Mouse (Mus musculus) ES-Bruce4 (cell line): ENCODE measurements around the gene Neurl3.

ENCODE experiments used
- CTCF ChIP-seq: IDR thresholded peaks from one replicate; pipeline ENCODE4 v1.8.1; 2011; ENCODE audit warnings: low read depth, low read length
- EP300 ChIP-seq: IDR thresholded peaks from 2 replicates; pipeline ENCODE4 v1.6.1; 2011; ENCODE audit warnings: low read depth, low read length; ENCODE audit not compliant: insufficient read depth
- POLR2A ChIP-seq: IDR thresholded peaks from one replicate; pipeline ENCODE4 v1.8.1; 2011; ENCODE audit warnings: low read length; ENCODE audit not compliant: insufficient read depth

DNA sequence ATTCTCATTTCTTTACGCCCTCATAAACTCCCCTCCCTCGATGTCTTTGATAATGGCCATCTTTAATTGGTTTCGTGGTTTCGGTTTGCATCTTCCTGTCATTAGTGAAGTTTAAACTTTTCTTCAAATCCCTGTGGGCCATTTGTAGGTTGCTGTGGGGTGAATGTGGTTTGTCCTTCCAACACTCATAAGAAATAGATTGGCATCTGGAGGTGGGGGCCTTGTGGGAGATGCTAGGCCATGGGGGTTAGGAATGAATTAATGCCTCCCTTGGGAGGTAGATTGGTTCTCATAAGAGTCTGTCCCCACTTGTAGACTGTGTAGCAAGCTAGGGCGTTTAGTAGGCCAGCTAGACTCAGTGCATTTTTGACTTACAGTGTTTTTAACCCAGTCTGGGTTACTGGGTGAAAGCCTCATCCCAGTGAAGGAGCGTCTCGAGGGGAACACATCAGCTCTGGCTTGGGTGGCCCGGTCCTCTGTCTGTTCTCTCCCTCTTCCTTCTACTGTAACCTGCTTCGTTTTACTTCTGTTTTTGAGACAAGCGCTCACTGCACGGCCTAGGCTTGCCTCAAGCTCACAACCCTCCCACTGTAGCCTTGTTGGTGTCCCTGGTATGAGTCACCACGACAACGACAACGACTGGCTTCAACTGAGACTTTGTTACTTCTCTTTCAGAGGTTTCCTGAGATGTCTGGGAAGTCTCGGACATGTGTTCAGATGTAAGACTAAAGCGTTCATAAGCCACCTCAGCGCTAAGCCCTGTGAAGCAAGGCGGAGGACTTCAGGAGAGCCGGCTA lies 12.6 kb downstream of the Neurl3 start:
- TF ChIP-seq EP300 = no peak
- no peak for TF ChIP-seq CTCF
- TF ChIP-seq POLR2A = no peak
